Mouse (Mus musculus) forebrain, embryonic 14.5 days (tissue): ENCODE measurements around the gene Dalrd3. TPM values are rescaled to one million over a fixed set of nuclear protein-coding genes. Genes with fewer than 3 reads are reported as not detected.
"Not testable (repeated sequence)": the region's sequence is repeated elsewhere in the genome, so short reads cannot be mapped to it uniquely, and the experiment has no call there.

Experiments used
- ATAC-seq: fragments of 200-750 bp; cut with Nextera tagmentation; 2 replicates; pipeline ENCODE4 v1.8.0; 2017; ENCODE audit warnings: mild to moderate bottlenecking, moderate library complexity
- DNase-seq: peaks from one replicate; pipeline ENCODE4 v3.0.0-alpha.2; 2015; ENCODE audit warnings: low spot score
- H3K27ac ChIP-seq: fragments of 300-500 bp; sonication (generic); 2 replicates; pipeline ENCODE4 v1.5.1; 2014; ENCODE audit warnings: low read depth, mild to moderate bottlenecking, control low read depth, low read length, moderate library complexity
- H3K27me3 ChIP-seq: fragments of 300-500 bp; sonication (generic); replicated peaks from 2 replicates; pipeline ENCODE4 v1.6.1; 2014; ENCODE audit warnings: low read length, control low read depth, mixed read lengths; ENCODE audit not compliant: control insufficient read depth, insufficient read depth
- H3K36me3 ChIP-seq: fragments of 300-500 bp; sonication (generic); 2 replicates; pipeline ENCODE4 v1.6.1; 2014; ENCODE audit warnings: low read length, control low read depth; ENCODE audit not compliant: control insufficient read depth, insufficient read depth
- H3K4me1 ChIP-seq: fragments of 300-500 bp; sonication (generic); 2 replicates; pipeline ENCODE4 v1.6.1; 2014; ENCODE audit warnings: antibody characterized with exemption, low read length, control low read depth; ENCODE audit not compliant: control insufficient read depth, insufficient read depth
- H3K4me2 ChIP-seq: fragments of 300-500 bp; sonication (generic); 2 replicates; pipeline ENCODE4 v1.6.1; 2014; ENCODE audit warnings: mild to moderate bottlenecking, control low read depth, low read length
- H3K4me3 ChIP-seq: fragments of 300-500 bp; sonication (generic); 2 replicates; pipeline ENCODE4 v1.5.1; 2014; ENCODE audit warnings: low read depth, low read length, control low read depth
- H3K9ac ChIP-seq: fragments of 300-500 bp; sonication (generic); 2 replicates; pipeline ENCODE4 v1.6.1; 2014; ENCODE audit warnings: mild to moderate bottlenecking, low read length, control low read depth, moderate library complexity
- H3K9me3 ChIP-seq: fragments of 300-500 bp; sonication (generic); replicated peaks from 2 replicates; pipeline ENCODE4 v1.6.1; 2016; ENCODE audit warnings: low read length, control low read depth, mixed read lengths; ENCODE audit not compliant: control insufficient read depth
- WGBS: fragments of 180-500 bp; shearing (Covaris S2); extraction: QIAGEN DNeasy Blood & Tissue Kit; methylation state at CpG from one replicate; pipeline ENCODE4 v1.1.7; 2014; 5-methylcytosine and 5-hydroxymethylcytosine counted together
- microRNA counts: library from miRNA; unstranded; fragments of <30 nt; microRNA quantifications from one replicate; lab custom pipeline; 2016
- microRNA-seq: library from miRNA; unstranded; fragments of <30 nt; microRNA quantifications from one replicate; pipeline ENCODE4, GENCODE M21; 2016
- polyA plus RNA-seq: library from polyadenylated mRNA; unstranded; fragments of >200 nt; fragmentation: Nextera tagmentation; extraction: Ambion mirVana; gene quantifications from 2 replicates; pipeline ENCODE4 v1.2.1, GENCODE M21; 2014

Gene Dalrd3
- polyA plus RNA-seq, 1 experiment from 2014 or later = 190 TPM

DNA sequence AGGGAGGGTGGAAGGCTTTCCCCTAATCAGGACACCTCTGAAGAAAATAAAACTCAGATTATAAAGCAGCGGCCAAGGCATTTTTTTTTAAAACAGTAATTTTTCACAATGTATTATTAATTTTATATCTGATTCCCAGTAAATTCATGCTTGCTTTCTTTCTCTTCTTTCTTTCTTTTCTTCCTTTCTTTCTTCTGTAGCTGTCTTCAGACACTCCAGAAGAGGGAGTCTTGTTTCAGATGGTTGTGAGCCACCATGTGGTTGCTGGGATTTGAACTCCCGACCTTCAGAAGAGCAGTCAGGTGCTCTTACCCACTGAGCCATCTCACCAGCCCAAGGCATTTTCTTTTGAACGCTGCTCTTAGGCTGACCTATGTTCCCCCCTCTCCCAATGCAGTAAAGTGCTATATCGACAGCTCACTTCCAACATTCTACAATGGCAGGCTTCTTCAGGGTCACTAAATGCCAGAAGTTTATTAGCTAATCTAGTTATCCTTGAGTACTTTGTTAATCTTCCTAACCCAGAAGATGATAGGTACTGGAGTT is 29.4 kb downstream of the Dalrd3 start:
- H3K36me3 ChIP-seq = peaks cover 19% of the 10 kb centered on the region
- WGBS = 80% methylated on average over 4 of the region's 4 CpGs
- no peak overlapping the region for H3K9ac ChIP-seq
- no peak overlapping the region for H3K4me3 ChIP-seq
- no peaks in the 10 kb centered on the region for H3K9me3 ChIP-seq
- no peaks in the 10 kb centered on the region for H3K4me1 ChIP-seq
- no peak overlapping the region for H3K27ac ChIP-seq
- no peak overlapping the region for H3K4me2 ChIP-seq
- H3K27me3 ChIP-seq = no peaks in the 10 kb centered on the region
- no peak for ATAC-seq
- peak; percentile 71 for DNase-seq

DNA sequence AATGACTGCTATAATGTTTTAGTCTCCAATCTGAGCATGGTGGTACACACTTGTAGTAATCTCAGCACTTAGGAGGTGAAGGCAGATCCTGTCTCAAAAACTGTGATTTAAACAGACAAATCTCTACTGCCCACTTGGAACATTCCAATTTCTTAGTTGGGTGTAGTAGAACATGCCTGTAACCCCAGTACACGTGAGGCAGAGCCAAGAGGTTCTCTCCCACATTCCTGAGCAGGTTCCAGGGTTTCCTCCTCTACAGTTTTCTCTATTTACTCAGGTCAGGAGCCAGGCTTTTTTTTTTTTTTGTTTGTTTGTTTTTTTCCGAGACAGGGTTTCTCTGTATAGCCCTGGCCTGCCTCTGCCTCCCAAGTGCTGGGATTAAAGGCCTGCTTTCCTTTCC is 30.3 kb downstream of the Dalrd3 start:
- no peaks in the 10 kb centered on the region for H3K27me3 ChIP-seq
- ATAC-seq = no peak
- H3K4me1 ChIP-seq = no peaks in the 10 kb centered on the region
- H3K9me3 ChIP-seq = no peaks in the 10 kb centered on the region
- no peak overlapping the region for H3K4me3 ChIP-seq
- H3K36me3 ChIP-seq = peaks cover 28% of the 10 kb centered on the region
- H3K4me2 ChIP-seq = no peak overlapping the region
- no peak overlapping the region for H3K9ac ChIP-seq
- 69% methylated on average over 2 of the region's 2 CpGs for WGBS
- no peak overlapping the region for H3K27ac ChIP-seq
- no peak for DNase-seq

DNA sequence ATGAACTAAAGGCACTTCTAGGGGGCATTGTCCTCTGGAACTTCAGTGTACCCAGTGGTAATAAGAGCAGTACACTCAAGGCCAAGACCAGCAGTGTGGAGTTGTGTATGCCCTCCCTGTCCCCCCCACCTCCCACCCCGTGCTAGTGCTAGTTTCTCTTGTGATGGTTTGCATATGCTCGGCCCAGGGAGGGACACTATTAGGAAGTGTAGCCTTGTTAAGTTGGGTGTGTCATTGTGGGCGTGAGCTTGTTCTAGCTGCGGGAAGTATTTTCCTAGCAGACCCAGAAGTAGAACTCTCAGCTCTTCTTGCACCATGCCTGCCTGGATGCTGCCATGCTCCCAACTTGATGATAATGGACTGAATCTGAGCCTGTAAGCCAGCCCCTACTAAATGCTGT is 32.3 kb downstream of the Dalrd3 start:
- H3K4me1 ChIP-seq = no peaks in the 10 kb centered on the region
- H3K9ac ChIP-seq = no peak overlapping the region
- H3K27me3 ChIP-seq = no peaks in the 10 kb centered on the region
- H3K27ac ChIP-seq = no peak overlapping the region
- H3K4me2 ChIP-seq = no peak overlapping the region
- H3K4me3 ChIP-seq = no peak overlapping the region
- WGBS = 89% methylated on average over 4 of the region's 4 CpGs
- H3K9me3 ChIP-seq = no peaks in the 10 kb centered on the region
- peaks cover 45% of the 10 kb centered on the region for H3K36me3 ChIP-seq
- ATAC-seq = no peak
- no peak for DNase-seq

DNA sequence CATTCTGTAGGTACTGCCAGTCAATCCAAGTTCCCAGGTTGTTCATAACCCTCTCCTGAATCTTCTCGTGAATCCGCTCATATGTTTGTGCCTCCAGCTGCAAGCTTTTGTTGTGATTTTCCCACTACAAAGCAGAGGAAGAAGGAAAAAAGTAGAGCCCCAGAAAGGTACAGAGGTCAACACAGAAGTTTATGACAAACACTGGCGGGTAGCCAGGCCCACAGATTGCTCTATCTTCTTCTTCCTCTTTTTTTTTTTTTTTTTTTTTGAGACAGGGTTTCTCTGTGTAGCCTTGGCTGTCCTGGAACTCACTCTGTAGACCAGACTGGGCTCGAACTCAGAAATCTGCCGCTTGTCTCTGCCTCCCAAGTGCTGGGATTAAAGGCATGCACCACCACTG is 38.2 kb downstream of the Dalrd3 start:
- not testable (repeated sequence) for H3K4me2 ChIP-seq, H3K9me3 ChIP-seq, H3K27ac ChIP-seq, H3K9ac ChIP-seq, H3K27me3 ChIP-seq, H3K4me3 ChIP-seq, H3K4me1 ChIP-seq, DNase-seq, ATAC-seq
- H3K36me3 ChIP-seq = peaks cover 96% of the 10 kb centered on the region
- 95% methylated on average over 5 of the region's 5 CpGs for WGBS

DNA sequence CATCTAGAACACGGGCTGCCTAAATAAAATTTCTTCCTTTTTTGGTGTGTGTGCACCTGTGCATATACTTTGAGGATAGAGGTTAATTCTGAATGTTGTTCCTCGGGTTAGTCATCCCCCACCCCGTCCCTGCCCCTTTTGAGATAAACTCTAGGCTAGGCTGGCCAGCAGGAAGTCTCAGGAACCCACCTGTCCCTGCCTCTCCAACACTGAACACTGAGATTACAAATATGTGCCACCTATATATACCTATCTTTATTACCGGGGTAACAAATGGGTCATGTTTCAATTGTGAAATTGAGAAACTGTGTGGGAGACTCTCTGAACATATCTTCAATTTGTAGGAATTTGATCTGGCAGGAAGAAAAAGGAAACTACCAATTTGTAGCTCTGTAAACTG is 39.2 kb downstream of the Dalrd3 start:
- 98% methylated on average over 4 of the region's 4 CpGs for WGBS

DNA sequence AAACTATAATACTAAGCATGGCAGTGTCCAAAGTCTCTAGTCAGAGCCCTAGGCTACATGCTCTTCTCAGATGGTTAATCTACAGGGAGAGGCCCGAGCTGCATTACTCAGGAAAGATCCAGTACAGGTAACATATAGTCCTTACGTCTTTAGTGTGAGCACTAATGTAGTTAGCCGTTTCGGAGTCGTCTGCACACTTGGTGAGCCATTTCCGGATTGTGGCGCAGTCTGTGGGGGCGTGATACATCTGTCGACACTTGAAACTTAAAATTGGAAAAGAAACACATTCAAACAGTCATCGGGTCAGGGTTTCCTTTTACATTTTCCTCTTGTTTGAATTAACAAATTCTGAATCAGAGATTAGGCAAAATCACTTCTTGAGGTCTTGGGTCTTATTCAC is 41.8 kb downstream of the Dalrd3 start:
- no peak overlapping the region for H3K27ac ChIP-seq
- no peak overlapping the region for H3K4me3 ChIP-seq
- no peak overlapping the region for H3K4me2 ChIP-seq
- no peaks in the 10 kb centered on the region for H3K9me3 ChIP-seq
- WGBS = 95% methylated on average over 10 of the region's 10 CpGs
- no peak for ATAC-seq
- DNase-seq = no peak
- H3K27me3 ChIP-seq = no peaks in the 10 kb centered on the region
- no peaks in the 10 kb centered on the region for H3K4me1 ChIP-seq
- peaks cover 91% of the 10 kb centered on the region for H3K36me3 ChIP-seq
- no peak overlapping the region for H3K9ac ChIP-seq

More for the DNA sequence above, 39.2 kb downstream of the Dalrd3 start:
- DNase-seq = no peak
- Histone ChIP-seq H3K4me3 (no peak overlapping the region), H3K36me3 (peaks cover 96% of the 10 kb centered on the region), H3K9ac (no peak overlapping the region), H3K4me1 (no peaks in the 10 kb centered on the region), H3K9me3 (no peaks in the 10 kb centered on the region), H3K27ac (no peak overlapping the region), H3K27me3 (no peaks in the 10 kb centered on the region), H3K4me2 (no peak overlapping the region)
- ATAC-seq = no peak

DNA sequence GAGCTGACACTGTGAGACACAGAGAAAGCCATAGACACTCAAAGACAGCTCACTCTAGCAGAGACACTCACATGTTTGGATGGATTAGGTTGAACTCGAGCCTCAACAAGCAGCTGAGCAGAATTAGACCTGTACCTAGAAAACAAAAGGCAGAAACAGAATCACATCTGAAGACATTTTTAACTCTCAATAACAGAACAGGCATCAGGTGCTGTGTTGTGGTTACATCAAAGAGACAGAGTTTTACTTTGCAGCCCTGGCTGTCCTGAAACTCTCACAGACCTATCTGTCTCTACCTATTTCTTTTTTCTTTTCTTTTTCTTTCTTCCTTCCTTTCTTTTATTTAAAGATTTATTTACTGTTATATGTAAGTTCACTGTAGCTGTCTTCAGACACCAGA is 47.6 kb downstream of the Dalrd3 start:
- ATAC-seq (no peak), DNase-seq (no peak)
- Histone ChIP-seq H3K4me3 (no peak overlapping the region), H3K27me3 (no peaks in the 10 kb centered on the region), H3K9me3 (no peaks in the 10 kb centered on the region), H3K4me2 (no peak overlapping the region), H3K4me1 (no peaks in the 10 kb centered on the region), H3K36me3 (peaks cover 54% of the 10 kb centered on the region), H3K9ac (no peak overlapping the region), H3K27ac (no peak overlapping the region)
- 97% methylated on average over 1 of the region's 1 CpGs for WGBS

MicroRNAs encoded within 50 kb of the gene (microRNA counts, 519-probe panel; counts per million panel counts)
- microRNA mmu-miR-191 (lab: Ali Mortazavi, UCI) (4,384 counts per million, percentile 57 among the panel's probes with 10 or more counts), microRNA mmu-miR-425 (lab: Ali Mortazavi, UCI) (3,770 counts per million, percentile 42 among the panel's probes with 10 or more counts)

Small RNAs within 50 kb of the gene (microRNA-seq; reads per million reads assigned to microRNA genes)
- gene Gm24083 = not detected
- not detected for gene Mir191
- 1,192 reads per million, percentile 82 among the genes with 10 or more reads in this experiment for gene Mir425

Other genes starting within 250 kb of the Dalrd3 start
- 455 and 521 TPM in 2 replicates for gene Gpx1, start 231.0 kb upstream of the Dalrd3 start, polyA plus RNA-seq
- gene Usp4, start 222.0 kb upstream of the Dalrd3 start, polyA plus RNA-seq = 136 and 141 TPM in 2 replicates
- gene 1700102P08Rik, start 177.1 kb upstream of the Dalrd3 start, polyA plus RNA-seq = 1.4 and 1.9 TPM in 2 replicates
- gene Ccdc36, start 141.4 kb upstream of the Dalrd3 start, polyA plus RNA-seq = 0.94 and 1.1 TPM in 2 replicates
- gene BC048562, start 133.4 kb upstream of the Dalrd3 start, polyA plus RNA-seq = not detected in 2 replicates
- 45.2 and 49.6 TPM in 2 replicates for gene Ccdc71, start 109.4 kb upstream of the Dalrd3 start, polyA plus RNA-seq
- gene Klhdc8b, start 108.3 kb upstream of the Dalrd3 start, polyA plus RNA-seq = 47.9 and 52.6 TPM in 2 replicates
- 12.0 and 17.2 TPM in 2 replicates for gene Lamb2, start 90.2 kb upstream of the Dalrd3 start, polyA plus RNA-seq
- 48.0 and 64.1 TPM in 2 replicates for gene Usp19, start 79.3 kb upstream of the Dalrd3 start, polyA plus RNA-seq
- 71.5 and 87.7 TPM in 2 replicates for gene Qars, start 62.2 kb upstream of the Dalrd3 start, polyA plus RNA-seq
- 143 and 160 TPM in 2 replicates for gene Qrich1, start 53.1 kb upstream of the Dalrd3 start, polyA plus RNA-seq
- 125 and 136 TPM in 2 replicates for gene Impdh2, start 9.6 kb upstream of the Dalrd3 start, polyA plus RNA-seq
- gene Ndufaf3, start 2.5 kb upstream of the Dalrd3 start, polyA plus RNA-seq = 82.7 and 105 TPM in 2 replicates
- gene Wdr6, start 8.9 kb downstream of the Dalrd3 start, polyA plus RNA-seq = 162 and 187 TPM in 2 replicates
- gene P4htm, start 27.8 kb downstream of the Dalrd3 start, polyA plus RNA-seq = 14.5 and 18.1 TPM in 2 replicates
- gene Arih2, start 79.5 kb downstream of the Dalrd3 start, polyA plus RNA-seq = 37.5 and 42.4 TPM in 2 replicates
- 23.5 and 24.8 TPM in 2 replicates for gene Slc25a20, start 92.2 kb downstream of the Dalrd3 start, polyA plus RNA-seq
- gene Prkar2a, start 119.4 kb downstream of the Dalrd3 start, polyA plus RNA-seq = 32.4 and 39.1 TPM in 2 replicates
- 217 and 221 TPM in 2 replicates for gene Ip6k2, start 213.9 kb downstream of the Dalrd3 start, polyA plus RNA-seq
- 13.6 and 19.2 TPM in 2 replicates for gene Nckipsd, start 238.5 kb downstream of the Dalrd3 start, polyA plus RNA-seq